Mouse (Mus musculus) midbrain, embryonic 12.5 days (tissue): Measurements from ENCODE around the gene Alkbh1. TPM values are rescaled to one million over a fixed set of nuclear protein-coding genes. Genes with fewer than 3 reads are reported as not detected.
"Not testable (repeated sequence)": the region's sequence is repeated elsewhere in the genome, so short reads cannot be mapped to it uniquely, and the experiment has no call there.

ENCODE experiments used
- ATAC-seq: fragments of 200-750 bp; cut with Nextera tagmentation; 2 replicates; pipeline ENCODE4 v1.8.0; 2017; ENCODE audit warnings: low read depth, moderate TSS enrichment, moderate library complexity; ENCODE audit not compliant: low FRiP score
- H3K27ac ChIP-seq: fragments of 300-500 bp; sonication (generic); replicated peaks from 2 replicates; pipeline ENCODE4 v1.5.1; 2016; ENCODE audit warnings: mild to moderate bottlenecking
- H3K27me3 ChIP-seq: fragments of 300-500 bp; sonication (generic); 2 replicates; pipeline ENCODE4 v1.6.1; 2016; ENCODE audit warnings: mild to moderate bottlenecking
- H3K36me3 ChIP-seq: fragments of 300-500 bp; sonication (generic); 2 replicates; pipeline ENCODE4 v1.6.1; 2016
- H3K4me1 ChIP-seq: fragments of 300-500 bp; sonication (generic); 2 replicates; pipeline ENCODE4 v1.6.1; 2016
- H3K4me2 ChIP-seq: fragments of 300-500 bp; sonication (generic); replicated peaks from 2 replicates; pipeline ENCODE4 v1.6.1; 2016; ENCODE audit warnings: mild to moderate bottlenecking, moderate library complexity
- H3K4me3 ChIP-seq: fragments of 300-500 bp; sonication (generic); 2 replicates; pipeline ENCODE4 v1.5.1; 2016; ENCODE audit warnings: mild to moderate bottlenecking
- H3K9ac ChIP-seq: fragments of 300-500 bp; sonication (generic); replicated peaks from 2 replicates; pipeline ENCODE4 v1.6.1; 2016; ENCODE audit warnings: mild to moderate bottlenecking, moderate library complexity
- H3K9me3 ChIP-seq: fragments of 300-500 bp; sonication (generic); 2 replicates; pipeline ENCODE4 v1.6.1; 2016; ENCODE audit warnings: mild to moderate bottlenecking
- WGBS: fragments of 180-500 bp; shearing (Covaris S2); methylation state at CpG from one replicate; pipeline ENCODE4 v1.1.7; 2016; 5-methylcytosine and 5-hydroxymethylcytosine counted together
- polyA plus RNA-seq: library from polyadenylated mRNA; unstranded; fragments of >200 nt; fragmentation: Nextera tagmentation; extraction: Ambion mirVana; gene quantifications from 2 replicates; pipeline ENCODE4 v1.2.1, GENCODE M21; 2016

Gene Alkbh1
- 51.2 and 55.2 TPM in 2 replicates for polyA plus RNA-seq

GRCm38 (mm10) chr12:87443700-87444122, at the start of gene Alkbh1, which contains the start of gene Slirp:
Gene Alkbh1, minus strand, starts transcription at chr12:87444017.
Gene Slirp, plus strand, starts transcription at chr12:87443896.
- H3K9ac ChIP-seq, result peak within 1 kb of the TSS; percentile 92

GRCm38 (mm10) chr12:87488683-87489082, 44.9 kb upstream of the Alkbh1 start:
- ATAC-seq, H3K27me3 ChIP-seq, H3K27ac ChIP-seq, H3K4me1 ChIP-seq, H3K4me3 ChIP-seq, H3K4me2 ChIP-seq, H3K36me3 ChIP-seq, H3K9ac ChIP-seq, H3K9me3 ChIP-seq: not testable (repeated sequence)
- WGBS, result 70% methylated on average over 2 of the region's 2 CpGs

More at GRCm38 (mm10) chr12:87443700-87444122, at the start of gene Alkbh1, which contains the start of gene Slirp:
- Histone ChIP-seq H3K27me3 (no peaks in the 10 kb centered on the region), H3K4me3 (peak within 1 kb of the TSS; percentile 98), H3K36me3 (peaks cover 47% of the 10 kb centered on the region), H3K27ac (peak within 1 kb of the TSS; percentile 86), H3K4me1 (peaks cover 23% of the 10 kb centered on the region), H3K4me2 (peak within 1 kb of the TSS; percentile 85), H3K9me3 (no peaks in the 10 kb centered on the region)
- under 1% methylated on average over 28 of the region's 28 CpGs for WGBS
- ATAC-seq, result peak; percentile 93

DNA sequence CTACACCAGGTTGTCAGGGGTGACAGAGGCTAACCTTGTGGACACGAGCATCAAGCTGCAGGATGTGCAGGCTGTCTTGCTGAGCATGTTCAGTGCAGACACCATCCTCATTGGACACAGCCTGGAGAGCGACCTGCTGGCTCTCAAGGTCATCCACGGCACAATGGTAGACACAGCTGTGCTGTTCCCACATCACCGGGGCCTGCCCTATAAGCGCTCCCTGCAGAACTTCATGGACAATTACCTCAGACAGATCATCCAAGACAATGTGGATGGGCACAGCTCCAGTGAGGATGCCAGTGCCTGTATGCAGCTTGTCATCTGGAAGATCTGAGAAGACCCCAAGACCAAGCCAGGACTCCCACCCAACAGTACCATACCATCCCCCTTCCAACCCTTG, 38.7 kb upstream of the Alkbh1 start:
- H3K9ac ChIP-seq, H3K4me3 ChIP-seq, H3K4me2 ChIP-seq, H3K9me3 ChIP-seq, H3K27me3 ChIP-seq, H3K4me1 ChIP-seq, H3K36me3 ChIP-seq, ATAC-seq, H3K27ac ChIP-seq: not testable (repeated sequence)
- 92% methylated on average over 5 of the region's 5 CpGs for WGBS

- Histone ChIP-seq H3K27ac (no peak overlapping the region), H3K4me3 (no peak overlapping the region), H3K36me3 (no peaks in the 10 kb centered on the region), H3K27me3 (no peaks in the 10 kb centered on the region; the same call in 1 of the 2 replicates), H3K9ac (no peak overlapping the region), H3K9me3 (no peaks in the 10 kb centered on the region), H3K4me2 (no peak overlapping the region), H3K4me1 (peaks cover 12% of the 10 kb centered on the region)
- ATAC-seq, result no peak
- WGBS, result 82% methylated on average over 3 of the region's 3 CpGs
Measured at GRCm38 (mm10) chr12:87474756-87475155, 30.9 kb upstream of the Alkbh1 start.

- peak; percentile 95 for ATAC-seq
- Histone ChIP-seq H3K27ac (peak within 1 kb of the TSS; percentile 88), H3K9me3 (no peaks in the 10 kb centered on the region), H3K36me3 (peaks cover 14% of the 10 kb centered on the region), H3K4me1 (peaks cover 12% of the 10 kb centered on the region), H3K9ac (peak within 1 kb of the TSS; percentile 89), H3K4me2 (peak within 1 kb of the TSS; percentile 71), H3K4me3 (peak within 1 kb of the TSS; percentile 76), H3K27me3 (no peaks in the 10 kb centered on the region; the same call in 1 of the 2 replicates)
- 3% methylated on average over 45 of the region's 45 CpGs for WGBS
Measured at GRCm38 (mm10) chr12:87471964-87472786, 28.4 kb upstream of the Alkbh1 start, which contains the start of gene Snw1. Gene Snw1, minus strand, starts transcription at chr12:87472274.

GRCm38 (mm10) chr12:87471421-87471963, 27.7 kb upstream of the Alkbh1 start:
- Histone ChIP-seq H3K27me3 (no peaks in the 10 kb centered on the region; the same call in 1 of the 2 replicates), H3K27ac (peak overlapping the region; percentile 88), H3K9me3 (no peaks in the 10 kb centered on the region), H3K9ac (peak overlapping the region; percentile 89), H3K36me3 (peaks cover 21% of the 10 kb centered on the region), H3K4me2 (peak overlapping the region; percentile 71), H3K4me3 (peak overlapping the region; percentile 76), H3K4me1 (peaks cover 17% of the 10 kb centered on the region)
- ATAC-seq, result no peak
- under 1% methylated on average over 19 of the region's 19 CpGs for WGBS

DNA sequence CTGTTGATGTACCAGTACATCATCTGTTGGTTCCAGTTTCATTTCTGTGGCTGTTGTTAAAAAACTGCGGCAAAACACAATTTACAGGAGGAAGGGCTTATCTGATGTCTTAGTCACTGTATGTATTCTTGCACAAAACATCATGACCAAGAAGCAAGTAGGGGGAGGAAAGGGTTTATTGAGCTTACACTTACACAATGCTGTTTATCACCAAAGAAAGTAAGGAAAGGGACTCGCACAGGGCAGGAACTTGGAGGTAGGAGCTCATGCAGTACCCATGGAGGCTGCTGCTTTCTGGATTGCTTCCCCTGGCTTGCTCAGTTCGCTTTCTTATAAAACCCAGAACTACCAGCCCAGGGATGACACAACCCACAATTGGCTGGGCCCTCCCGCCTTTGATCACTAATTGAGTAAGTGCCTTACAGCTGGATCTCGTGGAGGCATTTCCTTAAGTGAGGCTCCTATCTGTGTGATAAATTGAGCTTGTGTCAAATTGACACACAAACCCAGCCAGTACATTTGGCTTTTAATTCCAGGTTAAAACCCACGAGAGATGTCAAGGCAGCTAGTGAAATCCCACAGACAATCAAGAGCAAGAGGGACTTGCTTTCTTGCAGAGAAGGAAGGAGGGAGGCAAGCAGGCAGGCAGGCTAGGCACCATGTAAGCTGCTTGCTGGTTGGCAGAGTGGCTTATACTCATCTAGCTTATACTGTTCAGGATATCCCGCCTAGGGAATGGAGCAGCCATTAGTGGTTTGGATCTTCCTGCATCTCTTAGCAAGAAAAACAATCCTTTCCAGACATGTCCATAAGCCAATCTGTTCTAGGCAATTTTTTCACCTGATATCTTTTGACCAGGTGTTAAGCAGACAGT, 26.7 kb upstream of the Alkbh1 start:
- ATAC-seq, result no peak
- no peak overlapping the region for H3K27ac ChIP-seq
- H3K4me3 ChIP-seq, result peak overlapping the region; percentile 76
- 76% methylated on average over 7 of the region's 7 CpGs for WGBS
- peaks cover 22% of the 10 kb centered on the region for H3K36me3 ChIP-seq
- H3K9ac ChIP-seq, result peak overlapping the region; percentile 89
- H3K9me3 ChIP-seq, result no peaks in the 10 kb centered on the region
- H3K4me2 ChIP-seq, result peak overlapping the region; percentile 71
- peaks cover 17% of the 10 kb centered on the region for H3K4me1 ChIP-seq
- no peaks in the 10 kb centered on the region; the same call in 1 of the 2 replicates for H3K27me3 ChIP-seq

- no peak overlapping the region for H3K4me3 ChIP-seq
- 93% methylated on average over 6 of the region's 6 CpGs for whole genome bisulfite sequencing
- no peaks in the 10 kb centered on the region for H3K27me3 ChIP-seq
- no peak overlapping the region for H3K27ac ChIP-seq
- H3K9ac ChIP-seq, result no peak overlapping the region
- peaks cover 5% of the 10 kb centered on the region; the same call in 1 of the 2 replicates for H3K4me1 ChIP-seq
- H3K36me3 ChIP-seq, result peaks cover 72% of the 10 kb centered on the region
- H3K4me2 ChIP-seq, result no peak overlapping the region
- no peak for ATAC-seq
- no peaks in the 10 kb centered on the region for H3K9me3 ChIP-seq
Measured at GRCm38 (mm10) chr12:87464678-87465297, 21.0 kb upstream of the Alkbh1 start.

- no peak overlapping the region for H3K9ac ChIP-seq
- 93% methylated on average over 9 of the region's 9 CpGs for WGBS
- no peak for ATAC-seq
- H3K9me3 ChIP-seq, result no peaks in the 10 kb centered on the region
- no peak overlapping the region for H3K4me3 ChIP-seq
- no peaks in the 10 kb centered on the region for H3K27me3 ChIP-seq
- peaks cover 7% of the 10 kb centered on the region for H3K4me1 ChIP-seq
- H3K27ac ChIP-seq, result no peak overlapping the region
- H3K4me2 ChIP-seq, result no peak overlapping the region
- peaks cover 75% of the 10 kb centered on the region for H3K36me3 ChIP-seq
Measured at GRCm38 (mm10) chr12:87449456-87449855, 5.6 kb upstream of the Alkbh1 start.

- ATAC-seq, result no peak; the same call in 1 of the 2 replicates
- Histone ChIP-seq H3K4me2 (peak overlapping the region; percentile 85), H3K4me1 (peaks cover 23% of the 10 kb centered on the region), H3K27me3 (no peaks in the 10 kb centered on the region), H3K36me3 (peaks cover 45% of the 10 kb centered on the region), H3K9ac (peak overlapping the region; percentile 92), H3K27ac (no peak overlapping the region), H3K4me3 (peak overlapping the region; percentile 98), H3K9me3 (no peaks in the 10 kb centered on the region)
- 4% methylated on average over 16 of the region's 16 CpGs for WGBS
Measured at GRCm38 (mm10) chr12:87444211-87444610, 394 bp upstream of the Alkbh1 start.

DNA sequence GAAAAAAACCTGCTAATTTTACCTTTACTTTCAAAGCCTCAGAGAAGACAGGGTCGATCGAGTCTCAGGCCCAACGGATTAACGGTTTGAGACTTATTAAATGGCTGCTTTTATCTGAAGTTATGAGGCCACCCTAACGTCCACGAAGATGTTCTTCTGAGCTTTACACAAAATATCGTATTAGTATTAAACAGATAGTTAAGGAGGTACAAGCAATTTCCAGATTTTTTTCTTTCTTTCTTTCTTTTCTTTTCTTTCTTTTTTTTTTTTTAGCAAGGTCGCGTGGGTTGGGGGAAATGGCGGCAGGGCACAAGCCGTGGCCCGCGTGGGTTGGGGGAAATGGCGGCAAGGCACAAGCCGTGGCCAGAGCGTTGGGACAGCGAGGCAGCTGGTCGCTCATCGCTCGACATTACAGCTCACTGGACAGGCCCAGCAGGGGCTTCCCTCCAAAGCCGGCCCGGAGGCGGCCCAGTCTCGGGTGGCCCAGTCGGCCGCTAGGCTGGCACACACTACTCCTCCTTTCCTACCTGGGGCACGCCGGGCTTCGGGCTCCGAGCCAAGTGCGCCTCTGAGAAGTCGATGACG, 610 bp downstream of the Alkbh1 start:
- no peaks in the 10 kb centered on the region for H3K27me3 ChIP-seq
- WGBS, result under 1% methylated on average over 33 of the region's 33 CpGs
- ATAC-seq, result peak; percentile 90
- peaks cover 23% of the 10 kb centered on the region for H3K4me1 ChIP-seq
- H3K9me3 ChIP-seq, result no peaks in the 10 kb centered on the region
- H3K36me3 ChIP-seq, result peaks cover 46% of the 10 kb centered on the region
- peak overlapping the region; percentile 92 for H3K9ac ChIP-seq
- H3K27ac ChIP-seq, result peak overlapping the region; percentile 86
- H3K4me2 ChIP-seq, result peak overlapping the region; percentile 85
- H3K4me3 ChIP-seq, result peak overlapping the region; percentile 98
